Mouse (Mus musculus) limb, embryonic 14.5 days (tissue): Measurements from ENCODE around the gene Gper1. TPM values are rescaled to one million over a fixed set of nuclear protein-coding genes. Genes with fewer than 3 reads are reported as not detected.

Source experiments
- ATAC-seq: fragments of 200-750 bp; cut with Nextera tagmentation; 2 replicates; pipeline ENCODE4 v1.8.0; 2017; ENCODE audit warnings: low read depth, moderate number of reproducible peaks, moderate TSS enrichment; ENCODE audit not compliant: low FRiP score
- DNase-seq: peaks from one replicate; pipeline ENCODE4 v3.0.0-alpha.2; 2015; ENCODE audit warnings: low spot score
- H3K27ac ChIP-seq: fragments of 300-500 bp; sonication (generic); replicated peaks from 2 replicates; pipeline ENCODE4 v1.5.1; 2014; ENCODE audit warnings: low read depth, mild to moderate bottlenecking, low read length, moderate library complexity, mixed read lengths
- H3K27me3 ChIP-seq: fragments of 300-500 bp; sonication (generic); 2 replicates; pipeline ENCODE4 v1.6.1; 2014; ENCODE audit warnings: low read length, mixed read lengths; ENCODE audit not compliant: control insufficient read depth, insufficient read depth
- H3K36me3 ChIP-seq: fragments of 300-500 bp; sonication (generic); 2 replicates; pipeline ENCODE4 v1.6.1; 2014; ENCODE audit warnings: mild to moderate bottlenecking, low read length, moderate library complexity, mixed read lengths; ENCODE audit not compliant: control insufficient read depth, insufficient read depth
- H3K4me1 ChIP-seq: fragments of 300-500 bp; sonication (generic); 2 replicates; pipeline ENCODE4 v1.6.1; 2014; ENCODE audit warnings: antibody characterized with exemption, low read length, mixed read lengths; ENCODE audit not compliant: control insufficient read depth, insufficient read depth
- H3K4me2 ChIP-seq: fragments of 300-500 bp; sonication (generic); replicated peaks from 2 replicates; pipeline ENCODE4 v1.6.1; 2014; ENCODE audit warnings: low read depth, mild to moderate bottlenecking, low read length, moderate library complexity; ENCODE audit not compliant: severe bottlenecking
- H3K4me3 ChIP-seq: fragments of 300-500 bp; sonication (generic); replicated peaks from 2 replicates; pipeline ENCODE4 v1.5.1; 2014; ENCODE audit warnings: low read length
- H3K9ac ChIP-seq: fragments of 300-500 bp; sonication (generic); 2 replicates; pipeline ENCODE4 v1.6.1; 2014; ENCODE audit warnings: mild to moderate bottlenecking, low read depth, low read length, moderate library complexity; ENCODE audit not compliant: severe bottlenecking
- H3K9me3 ChIP-seq: fragments of 300-500 bp; sonication (generic); 2 replicates; pipeline ENCODE4 v1.6.1; 2016; ENCODE audit warnings: low read length; ENCODE audit not compliant: control insufficient read depth
- POLR2A ChIP-seq: fragments of 200-500 bp; IDR thresholded peaks from 2 replicates; pipeline ENCODE4 v1.8.0; 2012; ENCODE audit warnings: inconsistent platforms, mild to moderate bottlenecking, moderate library complexity, borderline replicate concordance; ENCODE audit not compliant: insufficient read depth, insufficient read length; ENCODE audit errors: extremely low read depth
- WGBS: fragments of 180-500 bp; shearing (Covaris S2); extraction: QIAGEN DNeasy Blood & Tissue Kit; methylation state at CpG from one replicate; pipeline ENCODE4 v1.1.7; 2014; 5-methylcytosine and 5-hydroxymethylcytosine counted together
- polyA plus RNA-seq, 2 experiments: library from polyadenylated mRNA; depleted of rRNA in 1 of 2; stranded (reverse) in 1 of 2; unstranded in 1 of 2; fragments of >200 nt; fragmentation: Nextera tagmentation in 1 of 2; extraction: Ambion mirVana in 1 of 2; gene quantifications; 2 replicates each; pipeline versions ENCODE4 v1.2.1 to v1.2.3; 2012 to 2014

The Gper1 gene
- polyA plus RNA-seq, 2 experiments: 4.7 to 6.7 TPM

DNA sequence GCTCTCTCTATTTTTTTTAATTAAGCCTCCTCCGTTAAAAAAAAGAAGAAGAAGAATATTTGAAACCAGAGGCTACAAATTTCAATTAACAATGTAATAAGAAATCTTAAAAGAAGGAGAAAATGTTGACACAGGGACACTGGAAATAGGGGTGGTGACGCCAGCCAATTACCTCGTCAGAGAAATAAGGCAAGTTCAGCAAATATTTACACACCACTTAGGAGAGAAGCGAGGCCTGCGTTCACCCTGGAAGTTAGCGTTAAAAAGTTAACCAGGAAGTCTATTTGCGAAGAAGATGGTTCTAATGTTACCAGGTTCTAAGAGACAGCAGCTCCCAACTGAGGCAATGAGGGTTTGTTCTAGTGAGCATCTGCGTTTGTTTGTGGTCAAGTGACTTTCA, 34.3 kb downstream of the Gper1 start:
- no peak overlapping the region for H3K27ac ChIP-seq
- peaks cover 16% of the 10 kb centered on the region for H3K36me3 ChIP-seq
- WGBS: 87% methylated on average over 8 of the region's 8 CpGs
- H3K9ac ChIP-seq: no peak overlapping the region
- no peak for TF ChIP-seq POLR2A
- H3K27me3 ChIP-seq: no peaks in the 10 kb centered on the region
- H3K4me1 ChIP-seq: peaks cover 9% of the 10 kb centered on the region; the same call in 1 of the 2 replicates
- ATAC-seq: no peak
- H3K4me2 ChIP-seq: no peak overlapping the region
- H3K9me3 ChIP-seq: no peaks in the 10 kb centered on the region
- no peak overlapping the region for H3K4me3 ChIP-seq
- no peak for DNase-seq

DNA sequence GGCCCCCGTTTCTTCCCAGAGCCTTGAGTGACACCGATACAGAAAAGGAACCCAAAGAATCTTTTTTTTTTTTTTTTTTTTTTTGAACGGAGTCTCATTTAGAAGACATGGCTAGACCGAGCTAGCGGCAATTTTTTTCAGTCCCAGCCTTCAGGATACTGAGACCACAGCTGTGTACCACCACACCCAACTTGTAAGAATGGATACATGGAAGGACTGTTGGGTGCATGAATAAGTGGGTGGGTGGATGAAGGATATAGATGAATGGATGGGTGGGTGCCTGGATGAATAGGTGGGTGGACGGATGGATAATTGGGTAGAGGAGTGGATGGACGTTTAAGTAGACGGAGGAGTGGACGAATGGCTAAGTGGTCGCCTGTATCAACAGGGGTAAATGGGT, 37.0 kb downstream of the Gper1 start:
- ATAC-seq (0 out of 2 replicates have a peak, but pooled peaks have one; percentile 2), DNase-seq (no peak)
- WGBS: 12% methylated on average over 10 of the region's 10 CpGs
- Histone ChIP-seq H3K36me3 (peaks cover 3% of the 10 kb centered on the region), H3K4me2 (peak overlapping the region; percentile 83), H3K4me3 (peak overlapping the region; percentile 62), H3K4me1 (peaks cover 9% of the 10 kb centered on the region; the same call in 1 of the 2 replicates), H3K9me3 (no peaks in the 10 kb centered on the region), H3K27ac (no peak overlapping the region), H3K9ac (peak overlapping the region; percentile 59), H3K27me3 (no peaks in the 10 kb centered on the region)
- TF ChIP-seq POLR2A: no peak

- Histone ChIP-seq H3K4me2 (peak within 1 kb of the TSS; percentile 83), H3K36me3 (no peaks in the 10 kb centered on the region; the same call in 1 of the 2 replicates), H3K4me1 (peaks cover 9% of the 10 kb centered on the region; the same call in 1 of the 2 replicates), H3K27me3 (no peaks in the 10 kb centered on the region), H3K9me3 (no peaks in the 10 kb centered on the region), H3K4me3 (peak within 1 kb of the TSS; percentile 62), H3K27ac (no peak within 1 kb of the TSS), H3K9ac (peak within 1 kb of the TSS; percentile 59)
- peak; percentile 99 for ATAC-seq
- WGBS: 7% methylated on average over 41 of the region's 42 CpGs
- peak; percentile 98 for DNase-seq
- TF ChIP-seq POLR2A: no peak
Measured at GRCm38 (mm10) chr5:139460384-139461067, 37.6 kb downstream of the Gper1 start, which contains the start of gene 3110082I17Rik. Gene 3110082I17Rik, minus strand, starts transcription at chr5:139460527.

- Histone ChIP-seq H3K9me3 (no peaks in the 10 kb centered on the region), H3K4me3 (no peak overlapping the region), H3K9ac (no peak overlapping the region), H3K27me3 (no peaks in the 10 kb centered on the region), H3K36me3 (no peaks in the 10 kb centered on the region), H3K4me1 (peaks cover 6% of the 10 kb centered on the region; the same call in 1 of the 2 replicates), H3K27ac (no peak overlapping the region), H3K4me2 (no peak overlapping the region)
- DNase-seq: no peak
- 69% methylated on average over 4 of the region's 4 CpGs for WGBS
- no peak for TF ChIP-seq POLR2A
- ATAC-seq: no peak
Measured at GRCm38 (mm10) chr5:139464874-139465273, 41.9 kb downstream of the Gper1 start.

DNA sequence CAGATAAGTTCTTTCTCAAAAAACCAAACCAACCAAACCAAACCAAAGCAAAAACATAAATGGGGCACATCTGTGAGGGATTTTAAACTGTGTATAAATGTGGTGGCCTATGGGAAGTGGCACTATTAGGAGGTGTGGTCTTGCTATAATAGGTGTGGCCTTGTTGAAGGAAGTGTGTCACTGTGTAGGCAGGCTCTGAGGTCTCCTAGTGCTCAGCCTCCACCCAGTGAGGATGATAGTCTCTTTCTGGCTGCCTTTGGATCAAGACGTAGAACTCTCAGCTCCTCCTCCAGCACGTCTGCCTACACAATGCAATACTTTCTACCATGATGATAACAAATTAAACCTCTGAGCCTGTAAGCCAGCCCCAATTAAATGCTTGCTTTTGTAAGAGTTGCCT, 43.4 kb downstream of the Gper1 start:
- Histone ChIP-seq H3K4me1 (no peaks in the 10 kb centered on the region), H3K9me3 (no peaks in the 10 kb centered on the region), H3K27me3 (no peaks in the 10 kb centered on the region), H3K9ac (no peak overlapping the region), H3K27ac (no peak overlapping the region), H3K4me3 (no peak overlapping the region), H3K36me3 (peaks cover 3% of the 10 kb centered on the region), H3K4me2 (no peak overlapping the region)
- WGBS: 63% methylated on average over 2 of the region's 2 CpGs
- no peak for ATAC-seq
- no peak for DNase-seq
- no peak for TF ChIP-seq POLR2A
